Mouse (Mus musculus) liver, embryonic 14 days (tissue): ENCODE data around the gene Arsj. TPM values are rescaled to one million over a fixed set of nuclear protein-coding genes. Genes with fewer than 3 reads are reported as not detected.

Experiments
- polyA plus RNA-seq: library from polyadenylated mRNA; depleted of rRNA; stranded (reverse); fragments of >200 nt; gene quantifications from 2 replicates; pipeline ENCODE4 v1.2.3, GENCODE M21; 2012; rRNA removed

Arsj gene
- polyA plus RNA-seq, result 0.03 TPM in 1 of 2 replicates, not detected in the other

GRCm38 (mm10) chr3:126363568-126364505, at the start of gene Arsj:
Gene Arsj, plus strand, starts transcription at chr3:126363684.

Other genes with a start within 250 kb of the Arsj start
- gene Camk2d, start 232.6 kb downstream of the Arsj start, polyA plus RNA-seq, result 2.2 and 2.9 TPM in 2 replicates